Mouse (Mus musculus) embryonic fibroblast, embryonic 13.5 days (primary cell): ENCODE results near the gene Tbpl1. TPM values are rescaled to one million over a fixed set of nuclear protein-coding genes. Genes with fewer than 3 reads are reported as not detected.
A peak's percentile ranks its signal among the peaks of the same experiment; 100 is the strongest.

Experiments
- H3K27ac ChIP-seq: 2 replicates; pipeline ENCODE4 v1.5.1; 2012; ENCODE audit warnings: low read length, control low read depth, inconsistent platforms; ENCODE audit not compliant: insufficient read depth
- H3K4me1 ChIP-seq: 2 replicates; pipeline ENCODE4 v1.6.1; 2011; ENCODE audit warnings: low read length; ENCODE audit not compliant: control insufficient read depth, insufficient read depth
- H3K4me3 ChIP-seq: 2 replicates; pipeline ENCODE4 v1.5.1; 2011; ENCODE audit warnings: mild to moderate bottlenecking, control low read depth, low read length; ENCODE audit not compliant: insufficient read depth
- CTCF ChIP-seq: IDR thresholded peaks from 2 replicates; pipeline ENCODE4 v1.5.1; 2011; ENCODE audit warnings: mild to moderate bottlenecking, control low read depth, low read length, moderate library complexity, borderline replicate concordance; ENCODE audit not compliant: insufficient read depth
- POLR2A ChIP-seq: IDR thresholded peaks from 2 replicates; pipeline ENCODE4 v1.6.1; 2011; ENCODE audit warnings: low read depth, mild to moderate bottlenecking, control low read depth, low read length, moderate library complexity
- polyA plus RNA-seq: library from polyadenylated mRNA; stranded (reverse); fragments of >200 nt; gene quantifications from 2 replicates; pipeline ENCODE4 v1.2.4, GENCODE M21; 2011; ENCODE audit warnings: low read depth; ENCODE audit not compliant: missing spikeins, insufficient read length

Gene Tbpl1
- polyA plus RNA-seq, 1 experiment: 53.2 TPM

DNA sequence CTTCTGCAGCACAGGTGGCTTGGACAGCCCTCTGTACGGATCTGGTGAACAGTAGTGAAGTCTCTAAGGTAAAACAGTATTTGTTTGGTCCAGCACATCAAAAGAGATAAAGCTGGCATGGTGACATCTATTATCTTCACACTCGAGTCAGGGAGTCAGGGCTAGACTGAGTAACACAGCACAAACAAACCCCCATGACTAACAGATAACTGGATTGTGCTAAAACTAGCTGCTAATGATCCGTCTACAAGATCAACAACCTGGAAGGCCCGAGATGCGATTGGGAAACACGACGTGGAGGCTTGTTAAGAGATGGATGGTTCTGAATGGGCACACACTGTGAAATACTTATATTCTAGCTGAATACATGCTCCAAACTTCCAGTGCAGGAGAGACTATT, 14.2 kb upstream of the Tbpl1 start:
- Histone ChIP-seq H3K4me3 (no peak overlapping the region), H3K27ac (no peak overlapping the region), H3K4me1 (no peaks in the 10 kb centered on the region)
- TF ChIP-seq POLR2A (no peak), CTCF (no peak)

DNA sequence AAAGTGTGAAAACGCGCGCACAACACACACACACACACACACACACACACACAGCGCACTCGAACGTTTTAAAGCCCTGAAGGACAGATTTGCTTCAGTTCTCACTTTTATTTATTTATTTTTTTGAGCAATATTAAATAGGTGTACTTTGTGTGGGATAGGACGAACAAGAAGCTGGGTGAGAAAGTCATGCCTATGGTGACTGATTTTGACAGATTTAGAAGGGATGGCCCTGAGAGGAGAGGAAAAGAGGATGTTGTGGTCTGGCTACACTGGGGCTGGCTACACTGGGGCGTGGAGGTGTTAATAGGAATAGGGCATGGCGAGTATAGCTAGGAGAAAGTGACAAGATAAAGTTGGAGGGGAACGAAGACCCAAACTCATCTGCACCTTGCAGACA, 443 bp upstream of the Tbpl1 start:
- Histone ChIP-seq H3K4me1 (no peaks in the 10 kb centered on the region; the same call in 1 of the 2 replicates), H3K4me3 (peak overlapping the region; percentile 64), H3K27ac (0 out of 2 replicates have a peak overlapping the region, but pooled peaks have one; percentile 75)
- peak; percentile 25; the same call in 1 of the 2 replicates for TF ChIP-seq POLR2A
- no peak for TF ChIP-seq CTCF

DNA sequence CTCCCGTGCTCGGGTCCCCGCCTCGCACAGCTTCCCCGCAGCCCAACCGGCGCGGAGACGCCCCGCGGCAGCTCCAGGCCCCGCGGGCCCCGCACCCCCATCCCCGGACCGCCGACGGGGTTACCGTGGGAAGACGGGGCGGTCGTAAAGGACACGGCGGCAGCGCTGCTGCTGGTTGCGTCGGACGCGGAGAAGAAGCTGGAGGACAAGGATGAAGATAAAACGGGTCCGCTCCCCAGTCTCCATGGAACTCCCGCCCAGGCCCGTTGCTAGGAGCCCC, 806 bp downstream of the Tbpl1 start:
- no peak overlapping the region for H3K27ac ChIP-seq
- no peaks in the 10 kb centered on the region; the same call in 1 of the 2 replicates for H3K4me1 ChIP-seq
- H3K4me3 ChIP-seq: peak overlapping the region; percentile 66
- TF ChIP-seq CTCF: no peak

DNA sequence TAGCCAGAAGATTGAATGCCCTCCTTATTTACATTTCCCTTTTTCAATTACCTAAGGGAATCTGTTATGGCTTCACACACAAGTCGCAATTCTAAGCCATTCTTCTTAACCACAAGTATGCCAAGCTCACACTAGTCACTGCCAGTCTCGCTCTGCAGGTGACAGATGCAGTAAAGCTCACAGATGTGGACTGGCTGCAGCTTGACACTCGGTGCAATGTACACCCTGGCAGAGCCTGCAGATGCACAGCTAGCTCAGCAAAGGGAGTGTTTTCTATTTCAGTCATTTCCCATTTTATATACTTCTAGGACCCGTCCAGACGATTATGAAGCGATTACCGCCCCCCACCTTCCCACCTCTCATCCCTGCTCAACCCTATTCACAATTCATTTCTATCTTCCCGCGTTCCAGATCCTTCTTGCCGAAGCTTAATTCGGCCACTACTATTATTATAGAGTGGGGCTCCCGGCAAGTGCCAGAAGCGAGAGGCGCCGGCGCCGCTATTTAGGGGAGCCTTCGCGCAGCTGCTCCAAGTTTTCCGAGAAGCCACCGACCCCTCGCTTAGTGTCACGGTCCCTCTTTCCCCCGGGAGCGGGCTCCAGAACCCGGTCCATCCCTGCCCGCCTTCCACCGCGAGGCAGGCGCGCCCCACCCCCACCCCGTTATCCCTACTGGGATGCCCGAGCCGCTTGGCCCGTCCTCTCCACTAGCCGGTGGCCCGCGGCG, 1.3 kb downstream of the Tbpl1 start:
- Histone ChIP-seq H3K4me1 (no peaks in the 10 kb centered on the region; the same call in 1 of the 2 replicates), H3K4me3 (peak overlapping the region; percentile 66), H3K27ac (peak overlapping the region; percentile 5; the same call in 1 of the 2 replicates)
- TF ChIP-seq CTCF: no peak
- peak; percentile 32; the same call in 1 of the 2 replicates for TF ChIP-seq POLR2A

GRCm38 (mm10) chr10:22728257-22728656, 3.5 kb downstream of the Tbpl1 start:
- Histone ChIP-seq H3K4me1 (no peaks in the 10 kb centered on the region; the same call in 1 of the 2 replicates), H3K27ac (peak overlapping the region; percentile 52; the same call in 1 of the 2 replicates), H3K4me3 (no peak overlapping the region)
- TF ChIP-seq POLR2A (no peak), CTCF (no peak)

DNA sequence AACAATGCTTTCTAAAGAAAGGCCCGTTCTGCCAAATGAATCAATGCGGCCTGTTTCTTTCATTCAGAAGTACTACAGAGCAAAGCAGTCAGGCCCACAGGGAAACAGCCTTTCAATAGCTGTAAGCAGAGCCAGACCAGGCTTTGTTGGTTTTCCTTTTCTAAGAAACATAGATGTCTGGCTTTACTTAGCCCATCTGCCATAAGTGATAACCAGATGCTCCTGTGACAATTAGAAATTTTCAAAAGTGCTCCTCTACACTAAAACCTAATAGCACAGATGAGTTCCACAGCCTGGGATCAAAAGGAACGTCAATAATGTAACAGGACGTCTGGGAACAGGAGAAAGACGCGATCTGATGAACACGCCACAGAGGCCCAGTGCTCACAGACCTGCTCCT, 5.4 kb downstream of the Tbpl1 start:
- H3K4me3 ChIP-seq: no peak overlapping the region
- TF ChIP-seq POLR2A (no peak), CTCF (no peak)
- H3K27ac ChIP-seq: no peak overlapping the region
- H3K4me1 ChIP-seq: no peaks in the 10 kb centered on the region

- no peaks in the 10 kb centered on the region for H3K4me1 ChIP-seq
- no peak overlapping the region for H3K27ac ChIP-seq
- TF ChIP-seq POLR2A: no peak
- no peak for TF ChIP-seq CTCF
- H3K4me3 ChIP-seq: no peak overlapping the region
Measured at GRCm38 (mm10) chr10:22725166-22725565, 6.6 kb downstream of the Tbpl1 start.

DNA sequence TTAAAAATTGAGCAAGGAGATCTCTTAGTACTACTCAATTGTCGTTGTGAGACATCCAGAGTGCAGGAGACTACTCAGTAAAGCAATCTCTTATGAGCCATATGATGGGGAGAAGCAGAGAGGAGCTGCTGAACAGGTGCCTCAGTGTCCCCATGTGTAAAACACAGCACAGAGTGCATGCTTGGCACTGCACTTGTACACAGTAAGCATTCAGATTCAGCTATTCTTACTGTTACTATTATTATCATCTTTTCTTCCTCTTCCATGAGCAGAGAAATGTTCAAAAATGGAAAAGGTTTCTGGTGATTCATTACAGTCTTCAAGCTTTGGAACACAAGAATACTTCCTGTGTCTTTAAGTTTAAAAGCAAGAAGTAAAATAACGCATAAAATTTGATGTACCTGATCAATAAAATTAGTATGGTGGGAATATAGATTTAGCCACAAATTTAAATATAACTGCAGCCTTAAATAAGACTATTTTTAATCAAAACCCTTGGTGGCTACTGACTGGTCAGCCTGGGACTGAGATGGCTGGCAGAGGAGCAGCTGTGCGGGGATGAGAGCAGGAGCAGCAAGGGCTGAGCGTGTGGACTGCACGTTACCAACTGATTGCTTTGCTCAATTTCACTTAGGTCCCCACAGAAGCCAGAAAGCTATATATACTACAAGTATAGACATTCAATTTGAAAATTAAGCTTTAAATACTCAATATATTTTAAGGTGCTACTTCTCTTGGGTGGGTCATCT, 10.8 kb downstream of the Tbpl1 start:
- H3K4me1 ChIP-seq: no peaks in the 10 kb centered on the region
- no peak overlapping the region for H3K27ac ChIP-seq
- TF ChIP-seq CTCF (no peak), POLR2A (no peak)
- no peak overlapping the region for H3K4me3 ChIP-seq

- TF ChIP-seq POLR2A (no peak), CTCF (no peak)
- H3K4me3 ChIP-seq: no peak overlapping the region
- no peak overlapping the region for H3K27ac ChIP-seq
- H3K4me1 ChIP-seq: no peaks in the 10 kb centered on the region
Measured at GRCm38 (mm10) chr10:22718475-22718874, 13.3 kb downstream of the Tbpl1 start.

DNA sequence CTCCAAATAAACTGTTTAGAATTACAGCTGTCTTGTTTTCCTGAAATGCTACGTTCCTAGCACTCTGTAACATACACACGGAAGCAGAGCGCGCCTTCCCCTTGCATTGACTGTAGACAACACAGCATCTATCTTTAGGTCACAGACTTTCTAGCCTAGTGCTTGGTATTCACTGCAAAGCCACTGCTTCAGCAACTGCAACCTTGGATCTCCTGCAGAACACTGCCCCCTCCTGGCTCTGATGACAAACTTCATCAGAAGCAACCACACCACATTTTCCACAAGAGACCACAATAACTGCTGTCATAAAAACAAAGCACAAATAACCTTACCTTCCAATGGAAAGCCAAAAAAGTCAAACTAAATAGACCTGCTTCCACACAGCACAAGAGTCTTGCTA, 17.2 kb downstream of the Tbpl1 start:
- Histone ChIP-seq H3K4me3 (no peak overlapping the region), H3K27ac (no peak overlapping the region), H3K4me1 (no peaks in the 10 kb centered on the region)
- no peak for TF ChIP-seq POLR2A
- peak; percentile 44; the same call in 1 of the 2 replicates for TF ChIP-seq CTCF

GRCm38 (mm10) chr10:22712955-22713354, 18.8 kb downstream of the Tbpl1 start:
- H3K27ac ChIP-seq: no peak overlapping the region
- TF ChIP-seq CTCF: no peak
- TF ChIP-seq POLR2A: no peak
- H3K4me1 ChIP-seq: no peaks in the 10 kb centered on the region
- H3K4me3 ChIP-seq: no peak overlapping the region
